In genomic region chr6:47319309-47319983, GRCm38 (mm10) we compare ENCODE assay signal across 8 mouse cellular contexts.
DNase-seq lines count a peak whose midpoint lies in the region; ATAC-seq and TF ChIP-seq lines count a peak whose summit lies in the region.
"Had no signal": no experiment of that assay in that cellular context is flagged by ENCODE, and none has a peak within 500 bp of the region (broad histone marks: within the 10 kb centered on the region; RNA-seq: fewer than 3 reads in every experiment).

No protein-coding gene starts in this region.

- no peak overlapping the region for H3K27ac ChIP-seq in neural tube, embryonic 11.5 days (ENCODE audit: low read depth, low read length)
- peak overlapping the region; percentile 79 for H3K27ac ChIP-seq in embryonic facial prominence, embryonic 15.5 days (replicated peaks)
- peak overlapping the region; percentile 76; the same call in 1 of the 2 replicates for H3K27ac ChIP-seq in intestine, postnatal 0 days (ENCODE audit: low read depth, low read length)
- H3K27ac ChIP-seq in cerebellum, adult 2 months (ENCODE audit: insufficient read depth, low read length), result no peak overlapping the region
- H3K27ac ChIP-seq: macrophage had no signal

- H3K9me3 ChIP-seq in neural tube, embryonic 11.5 days (ENCODE audit: control insufficient read depth, low read length), result no peaks in the 10 kb centered on the region
- no peaks in the 10 kb centered on the region for H3K9me3 ChIP-seq in embryonic facial prominence, embryonic 15.5 days (replicated peaks)
- no peaks in the 10 kb centered on the region for H3K9me3 ChIP-seq in intestine, postnatal 0 days (ENCODE audit: control insufficient read depth)

- no peaks in the 10 kb centered on the region for H3K27me3 ChIP-seq in neural tube, embryonic 11.5 days (ENCODE audit: control insufficient read depth, insufficient read depth, low read length)
- no peaks in the 10 kb centered on the region for H3K27me3 ChIP-seq in embryonic facial prominence, embryonic 15.5 days
- no peaks in the 10 kb centered on the region for H3K27me3 ChIP-seq in intestine, postnatal 0 days (replicated peaks; ENCODE audit: control insufficient read depth, insufficient read depth, low read length)
- H3K27me3 ChIP-seq in cerebellum, adult 2 months (ENCODE audit: control insufficient read depth, insufficient read depth, low read length), result no peaks in the 10 kb centered on the region

- H3K4me1 ChIP-seq in neural tube, embryonic 11.5 days (ENCODE audit: control insufficient read depth, insufficient read depth, low read length), result peaks cover 7% of the 10 kb centered on the region
- H3K4me1 ChIP-seq in embryonic facial prominence, embryonic 15.5 days, result peaks cover 14% of the 10 kb centered on the region
- H3K4me1 ChIP-seq in intestine, postnatal 0 days (replicated peaks; ENCODE audit: control insufficient read depth, insufficient read depth, low read length), result peaks cover 5% of the 10 kb centered on the region; the same call in 1 of the 2 replicates
- H3K4me1 ChIP-seq in cerebellum, adult 2 months (ENCODE audit: control insufficient read depth, insufficient read depth, low read length), result peaks cover 3% of the 10 kb centered on the region; the same call in 1 of the 2 replicates

- intact Hi-C loops in left cerebral cortex, postnatal 36 days (cut with DNase I), result loop anchor here (5.0 kb wide), 1 partner anchor 133 kb away; the partner anchor contains the start of gene Cul1

- H3K9ac ChIP-seq in neural tube, embryonic 11.5 days (ENCODE audit: low read length), result no peak overlapping the region
- H3K9ac ChIP-seq in embryonic facial prominence, embryonic 15.5 days, result no peak overlapping the region
- 0 out of 2 replicates have a peak overlapping the region, but pooled peaks have one; percentile 8 for H3K9ac ChIP-seq in intestine, postnatal 0 days (ENCODE audit: low read depth, low read length)

- no peak for DNase-seq in neural tube, embryonic 11.5 days (ENCODE audit: low spot score)
- no peak for DNase-seq in neural tube, embryonic 10.5 days (ENCODE audit: extremely low spot score, low spot score)
- DNase-seq in cerebellum, adult 2 months, result no peak
- no peak for DNase-seq in left cerebral cortex, postnatal 36 days (ENCODE audit: low spot score in 2 of 2)
- DNase-seq in ovary, postnatal 14 days (ENCODE audit: low spot score), result no peak

- 18% methylated on average over 5 of the region's 5 CpGs for whole genome bisulfite sequencing in neural tube, embryonic 11.5 days
- WGBS in embryonic facial prominence, embryonic 15.5 days, result 15% methylated on average over 5 of the region's 5 CpGs
- WGBS in intestine, postnatal 0 days, result 30% methylated on average over 5 of the region's 5 CpGs
- WGBS in cerebellum, adult 2 months, result 40% methylated on average over 5 of the region's 5 CpGs

- no peaks in the 10 kb centered on the region for H3K36me3 ChIP-seq in neural tube, embryonic 11.5 days (ENCODE audit: control insufficient read depth, insufficient read depth, low read length)
- no peaks in the 10 kb centered on the region for H3K36me3 ChIP-seq in embryonic facial prominence, embryonic 15.5 days
- no peaks in the 10 kb centered on the region for H3K36me3 ChIP-seq in intestine, postnatal 0 days (ENCODE audit: control insufficient read depth, insufficient read depth)

- no peak for TF ChIP-seq CTCF in intestine, postnatal 0 days (IDR thresholded peaks at IDR 0.05; ENCODE audit: low read depth)
- TF ChIP-seq CTCF in cerebellum, adult 2 months (IDR thresholded peaks at IDR 0.05; ENCODE audit: borderline replicate concordance, insufficient read depth, low read depth, low read length), result no peak

- TF ChIP-seq POLR2A in cerebellum, adult 2 months (IDR thresholded peaks at IDR 0.05; ENCODE audit: borderline replicate concordance, insufficient read depth, low read length), result no peak

- H3K4me3 ChIP-seq in neural tube, embryonic 11.5 days (ENCODE audit: low read depth, low read length), result no peak overlapping the region
- H3K4me3 ChIP-seq in embryonic facial prominence, embryonic 15.5 days (replicated peaks), result no peak overlapping the region
- H3K4me3 ChIP-seq in intestine, postnatal 0 days (ENCODE audit: low read depth, low read length), result no peak overlapping the region
- H3K4me3 ChIP-seq in cerebellum, adult 2 months (replicated peaks; ENCODE audit: insufficient read depth, low read depth, low read length), result no peak overlapping the region

- H3K4me2 ChIP-seq in neural tube, embryonic 11.5 days (ENCODE audit: low read depth), result 0 out of 2 replicates have a peak overlapping the region, but pooled peaks have one; percentile 12
- peak overlapping the region; percentile 38; the same call in 1 of the 2 replicates for H3K4me2 ChIP-seq in embryonic facial prominence, embryonic 15.5 days (replicated peaks)
- H3K4me2 ChIP-seq in intestine, postnatal 0 days (replicated peaks; ENCODE audit: low read depth), result peak overlapping the region; percentile 40; the same call in 1 of the 2 replicates

- ATAC-seq in neural tube, embryonic 11.5 days (ENCODE audit: insufficient read depth, low FRiP score, low TSS enrichment), result peak; percentile 58
- ATAC-seq in embryonic facial prominence, embryonic 15.5 days (ENCODE audit: insufficient number of reproducible peaks, low FRiP score, low TSS enrichment, low read depth), result no peak
- no peak for ATAC-seq in intestine, postnatal 0 days

Comparison
In these comparisons a context has a peak if more than half of its experiments do, and no peak if none do; other contexts are left out.
1. H3K27ac ChIP-seq: peak in embryonic facial prominence, embryonic 15.5 days (single experiment) and intestine, postnatal 0 days (single experiment); none in neural tube, embryonic 11.5 days (single experiment) and cerebellum, adult 2 months (single experiment).
2. Peak in every context shown above with its lines, with median percentiles within 50 percentile points of each other: H3K4me2 ChIP-seq.